Mouse (Mus musculus) E14TG2a.4 (cell line): ENCODE data around the gene Oxa1l.

Experiments used
- CTCF ChIP-seq: conservative IDR thresholded peaks from 2 replicates; pipeline ENCODE4 v1.5.1; 2014; ENCODE audit warnings: low read length
- NANOG ChIP-seq: IDR thresholded peaks from 2 replicates; pipeline ENCODE4 v1.6.1; 2014; ENCODE audit warnings: borderline replicate concordance, low read length, mixed read lengths

DNA sequence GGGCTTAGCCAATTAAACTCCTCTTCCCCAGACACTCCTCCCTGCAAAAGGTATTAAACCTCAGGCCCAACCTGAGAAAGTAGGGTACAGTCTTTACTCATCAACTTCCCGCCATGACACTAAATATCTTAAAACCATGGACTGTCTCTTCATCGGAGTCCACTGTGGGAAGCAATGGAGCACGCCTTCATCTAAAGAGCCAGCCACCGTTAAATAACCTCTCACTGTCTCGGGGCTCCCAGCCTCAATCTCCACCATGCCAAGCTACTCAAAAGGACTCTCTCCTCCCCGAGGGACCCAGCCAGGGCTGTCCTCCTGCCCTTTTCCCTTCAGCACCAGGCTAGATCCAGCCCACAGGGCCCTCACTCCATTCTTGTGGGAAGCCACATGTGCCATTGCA, 10.0 kb downstream of the Oxa1l start:
- TF ChIP-seq CTCF (no peak), NANOG (no peak)
